Mouse (Mus musculus) megakaryocyte, embryonic 14.5 days (primary cell): ENCODE measurements around the gene Ripor3. TPM values are rescaled to one million over a fixed set of nuclear protein-coding genes. Genes with fewer than 3 reads are reported as not detected.

ENCODE experiments used
- H3K27me3 ChIP-seq: replicated peaks from 2 replicates; pipeline ENCODE3; 2012; ENCODE audit warnings: inconsistent platforms
- H3K36me3 ChIP-seq: replicated peaks from 2 replicates; pipeline ENCODE3; 2012; ENCODE audit warnings: low read length, inconsistent platforms, mixed read lengths
- H3K4me1 ChIP-seq: 2 replicates; pipeline ENCODE4 v1.6.1; 2012; ENCODE audit warnings: inconsistent platforms
- H3K4me3 ChIP-seq: replicated peaks from 2 replicates; pipeline ENCODE3; 2012; ENCODE audit warnings: moderate library complexity, mild to moderate bottlenecking, inconsistent platforms
- H3K9me3 ChIP-seq: 2 replicates; pipeline ENCODE4 v1.6.1; 2012; ENCODE audit warnings: inconsistent platforms
- FLI1 ChIP-seq: IDR thresholded peaks from 2 replicates; pipeline ENCODE4 v1.6.1; 2012; ENCODE audit warnings: low read length, inconsistent platforms, mixed read lengths
- GATA1 ChIP-seq: IDR thresholded peaks from 3 replicates; pipeline ENCODE4 v1.6.1; 2012; ENCODE audit warnings: mixed read lengths, low read length, inconsistent platforms, borderline replicate concordance
- polyA plus RNA-seq: library from polyadenylated mRNA; stranded (reverse); fragments of >175 nt; gene quantifications from 2 replicates; pipeline ENCODE4 v1.2.3, GENCODE M21; 2012; ENCODE audit warnings: low replicate concordance; ENCODE audit not compliant: insufficient read depth

Gene Ripor3
- polyA plus RNA-seq, 1 experiment: 123 TPM

- Histone ChIP-seq H3K9me3 (no peaks in the 10 kb centered on the region), H3K4me3 (peak overlapping the region; percentile 97), H3K36me3 (peaks cover 30% of the 10 kb centered on the region), H3K27me3 (no peaks in the 10 kb centered on the region), H3K4me1 (peaks cover 91% of the 10 kb centered on the region)
- TF ChIP-seq FLI1 (peak; percentile 82), GATA1 (peak; percentile 90)
These were observed 39.9 kb upstream of the Ripor3 start for GRCm38 (mm10) chr2:168050000-168050942.

- peaks cover 41% of the 10 kb centered on the region for H3K36me3 ChIP-seq
- TF ChIP-seq GATA1 (no peak), FLI1 (no peak)
- H3K4me1 ChIP-seq: peaks cover 91% of the 10 kb centered on the region
- no peaks in the 10 kb centered on the region for H3K9me3 ChIP-seq
- no peaks in the 10 kb centered on the region for H3K27me3 ChIP-seq
- peak overlapping the region; percentile 97 for H3K4me3 ChIP-seq
These were observed 38.7 kb upstream of the Ripor3 start for GRCm38 (mm10) chr2:168049002-168049635.

GRCm38 (mm10) chr2:168046467-168046866 is 36.0 kb upstream of the Ripor3 start:
- TF ChIP-seq GATA1 (no peak), FLI1 (no peak)
- Histone ChIP-seq H3K4me3 (no peak overlapping the region), H3K4me1 (peaks cover 91% of the 10 kb centered on the region), H3K27me3 (no peaks in the 10 kb centered on the region), H3K9me3 (no peaks in the 10 kb centered on the region), H3K36me3 (peaks cover 66% of the 10 kb centered on the region)

GRCm38 (mm10) chr2:168045771-168046170 is 35.4 kb upstream of the Ripor3 start:
- no peak overlapping the region for H3K4me3 ChIP-seq
- H3K9me3 ChIP-seq: no peaks in the 10 kb centered on the region

GRCm38 (mm10) chr2:168045357-168045756 is 34.9 kb upstream of the Ripor3 start:
- no peaks in the 10 kb centered on the region for H3K9me3 ChIP-seq
- TF ChIP-seq FLI1 (no peak), GATA1 (no peak)

More at GRCm38 (mm10) chr2:168045771-168046170, 35.4 kb upstream of the Ripor3 start:
- Histone ChIP-seq H3K27me3 (no peaks in the 10 kb centered on the region), H3K4me1 (peaks cover 91% of the 10 kb centered on the region), H3K36me3 (peaks cover 72% of the 10 kb centered on the region)
- TF ChIP-seq GATA1: no peak
- no peak for TF ChIP-seq FLI1

GRCm38 (mm10) chr2:168044681-168045287 is 34.4 kb upstream of the Ripor3 start:
- H3K9me3 ChIP-seq: no peaks in the 10 kb centered on the region
- H3K27me3 ChIP-seq: no peaks in the 10 kb centered on the region
- TF ChIP-seq GATA1 (no peak), FLI1 (no peak)
- peaks cover 82% of the 10 kb centered on the region for H3K36me3 ChIP-seq
- peaks cover 92% of the 10 kb centered on the region for H3K4me1 ChIP-seq
- H3K4me3 ChIP-seq: no peak overlapping the region

More at GRCm38 (mm10) chr2:168045357-168045756, 34.9 kb upstream of the Ripor3 start:
- Histone ChIP-seq H3K4me1 (peaks cover 91% of the 10 kb centered on the region), H3K27me3 (no peaks in the 10 kb centered on the region), H3K4me3 (peak overlapping the region; percentile 56), H3K36me3 (peaks cover 76% of the 10 kb centered on the region)

- H3K27me3 ChIP-seq: no peaks in the 10 kb centered on the region
- no peak overlapping the region for H3K4me3 ChIP-seq
- no peaks in the 10 kb centered on the region for H3K9me3 ChIP-seq
- peaks cover 91% of the 10 kb centered on the region for H3K36me3 ChIP-seq
- H3K4me1 ChIP-seq: peaks cover 96% of the 10 kb centered on the region
- TF ChIP-seq FLI1: no peak
- TF ChIP-seq GATA1: no peak
These were observed 31.6 kb upstream of the Ripor3 start for GRCm38 (mm10) chr2:168042019-168042418.

- H3K9me3 ChIP-seq: no peaks in the 10 kb centered on the region
- H3K4me1 ChIP-seq: peaks cover 96% of the 10 kb centered on the region
- H3K36me3 ChIP-seq: peaks cover 91% of the 10 kb centered on the region
- H3K4me3 ChIP-seq: no peak overlapping the region
- no peak for TF ChIP-seq GATA1
- TF ChIP-seq FLI1: no peak
- H3K27me3 ChIP-seq: no peaks in the 10 kb centered on the region
These were observed 30.3 kb upstream of the Ripor3 start for GRCm38 (mm10) chr2:168040751-168041150.

GRCm38 (mm10) chr2:168037063-168037462 is 26.6 kb upstream of the Ripor3 start:
- Histone ChIP-seq H3K4me1 (peaks cover 94% of the 10 kb centered on the region), H3K4me3 (peak overlapping the region; percentile 40), H3K9me3 (no peaks in the 10 kb centered on the region), H3K36me3 (peaks cover 85% of the 10 kb centered on the region), H3K27me3 (no peaks in the 10 kb centered on the region)
- TF ChIP-seq FLI1 (no peak), GATA1 (no peak)
